24 mouse cellular contexts compared by ENCODE assay signal in the genomic region with DNA sequence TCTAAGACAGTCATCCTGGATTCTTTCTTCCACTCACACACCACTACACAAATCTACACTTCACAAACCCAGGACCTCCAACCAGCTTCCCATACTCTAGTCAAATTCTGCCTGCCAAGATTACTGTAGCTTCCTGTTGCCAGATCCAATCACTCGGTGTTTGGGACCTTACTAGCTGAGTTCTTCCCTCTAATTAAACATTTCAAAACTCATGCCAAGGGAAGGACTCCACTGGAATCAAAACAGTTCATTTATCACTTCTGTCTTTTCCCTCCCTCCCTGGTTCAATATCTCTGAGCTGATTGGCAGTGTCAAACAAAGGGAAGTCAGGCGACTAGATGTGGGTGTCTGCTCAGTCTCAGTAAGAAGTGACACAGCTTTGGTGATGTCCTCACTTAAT.
DNase-seq lines count a peak whose midpoint lies in the region; ATAC-seq lines count a peak whose summit lies in the region.
"Had no signal": no experiment of that assay in that cellular context is flagged by ENCODE, and none has a peak within 500 bp of the region (broad histone marks: within the 10 kb centered on the region; RNA-seq: fewer than 3 reads in every experiment).

No protein-coding gene starts in this region.

- H3K9me3 ChIP-seq in forebrain, embryonic 12.5 days, result no peaks in the 10 kb centered on the region
- H3K9me3 ChIP-seq in forebrain, embryonic 10.5 days, result no peaks in the 10 kb centered on the region
- no peaks in the 10 kb centered on the region for H3K9me3 ChIP-seq in heart, embryonic 15.5 days (replicated peaks)
- no peaks in the 10 kb centered on the region for H3K9me3 ChIP-seq in midbrain, embryonic 16.5 days (replicated peaks; ENCODE audit: control insufficient read depth, low read length, poor library complexity, severe bottlenecking)
- H3K9me3 ChIP-seq in midbrain, embryonic 15.5 days, result no peaks in the 10 kb centered on the region
- H3K9me3 ChIP-seq: limb, embryonic 12.5 days; liver, embryonic 13.5 days; lung, embryonic 15.5 days; midbrain, embryonic 10.5 days; neural tube, embryonic 15.5 days had no signal

- no peaks in the 10 kb centered on the region for H3K36me3 ChIP-seq in forebrain, embryonic 12.5 days (replicated peaks)
- no peaks in the 10 kb centered on the region for H3K36me3 ChIP-seq in forebrain, embryonic 10.5 days (replicated peaks)
- no peaks in the 10 kb centered on the region for H3K36me3 ChIP-seq in heart, embryonic 15.5 days
- H3K36me3 ChIP-seq in midbrain, embryonic 16.5 days (ENCODE audit: control insufficient read depth, insufficient read depth, low read length), result no peaks in the 10 kb centered on the region
- no peaks in the 10 kb centered on the region for H3K36me3 ChIP-seq in midbrain, embryonic 15.5 days (replicated peaks)
- H3K36me3 ChIP-seq: limb, embryonic 12.5 days; liver, embryonic 13.5 days; lung, embryonic 15.5 days; midbrain, embryonic 10.5 days; neural tube, embryonic 15.5 days had no signal

- no peak for DNase-seq in forebrain, embryonic 10.5 days (ENCODE audit: extremely low spot score, low spot score)
- no peak for DNase-seq in heart, postnatal 36 days
- DNase-seq in left cerebral cortex, adult 11 months (ENCODE audit: low spot score), result no peak
- DNase-seq: adrenal gland, postnatal 25 days; cerebellum, adult 8-10 months; gastrocnemius, postnatal 10 days; heart, adult 2 months; kidney, postnatal 4 days; liver, embryonic 13.5 days; lung, postnatal 4 days; right cerebral cortex, postnatal 14 days; spleen, adult 18-20 months; thymus, postnatal 25 days had no signal

- no peak overlapping the region for H3K9ac ChIP-seq in forebrain, embryonic 12.5 days
- H3K9ac ChIP-seq in heart, embryonic 15.5 days, result no peak overlapping the region
- no peak overlapping the region for H3K9ac ChIP-seq in midbrain, embryonic 16.5 days (ENCODE audit: low read depth, low read length)
- H3K9ac ChIP-seq in midbrain, embryonic 15.5 days, result no peak overlapping the region
- H3K9ac ChIP-seq: limb, embryonic 12.5 days; liver, embryonic 13.5 days; lung, embryonic 15.5 days; neural tube, embryonic 15.5 days had no signal

- H3K4me2 ChIP-seq in forebrain, embryonic 12.5 days, result no peak overlapping the region
- no peak overlapping the region for H3K4me2 ChIP-seq in heart, embryonic 15.5 days
- no peak overlapping the region for H3K4me2 ChIP-seq in midbrain, embryonic 16.5 days (ENCODE audit: low read length)
- no peak overlapping the region for H3K4me2 ChIP-seq in midbrain, embryonic 15.5 days
- H3K4me2 ChIP-seq: limb, embryonic 12.5 days; liver, embryonic 13.5 days; lung, embryonic 15.5 days; neural tube, embryonic 15.5 days had no signal

- H3K27me3 ChIP-seq in forebrain, embryonic 12.5 days, result no peaks in the 10 kb centered on the region
- no peaks in the 10 kb centered on the region for H3K27me3 ChIP-seq in forebrain, embryonic 10.5 days (ENCODE audit: poor library complexity, severe bottlenecking)
- H3K27me3 ChIP-seq in heart, embryonic 15.5 days, result no peaks in the 10 kb centered on the region
- no peaks in the 10 kb centered on the region for H3K27me3 ChIP-seq in midbrain, embryonic 16.5 days (ENCODE audit: control insufficient read depth, insufficient read depth, low read depth, low read length)
- no peaks in the 10 kb centered on the region for H3K27me3 ChIP-seq in midbrain, embryonic 15.5 days (replicated peaks)
- H3K27me3 ChIP-seq: limb, embryonic 12.5 days; liver, embryonic 13.5 days; lung, embryonic 15.5 days; neural tube, embryonic 15.5 days had no signal

- 79% methylated on average over 2 of the region's 2 CpGs for WGBS in forebrain, embryonic 12.5 days
- whole genome bisulfite sequencing in forebrain, embryonic 10.5 days, result 73% methylated on average over 2 of the region's 2 CpGs
- 23% methylated on average over 2 of the region's 2 CpGs for WGBS in heart, embryonic 15.5 days
- WGBS in midbrain, embryonic 16.5 days, result 58% methylated on average over 2 of the region's 2 CpGs
- 57% methylated on average over 2 of the region's 2 CpGs for WGBS in midbrain, embryonic 15.5 days

- 0 out of 2 replicates have a peak overlapping the region, but pooled peaks have one; percentile 19 for H3K27ac ChIP-seq in forebrain, embryonic 12.5 days
- no peak overlapping the region for H3K27ac ChIP-seq in forebrain, embryonic 10.5 days
- peak overlapping the region; percentile 36 for H3K27ac ChIP-seq in heart, embryonic 15.5 days
- peak overlapping the region; percentile 38; the same call in 1 of the 2 replicates for H3K27ac ChIP-seq in midbrain, embryonic 16.5 days (ENCODE audit: low read length)
- H3K27ac ChIP-seq in midbrain, embryonic 15.5 days, result no peak overlapping the region
- H3K27ac ChIP-seq: heart, adult 2 months; limb, embryonic 12.5 days; liver, embryonic 13.5 days; lung, embryonic 15.5 days; midbrain, embryonic 10.5 days; neural tube, embryonic 15.5 days had no signal

- ATAC-seq in forebrain, embryonic 12.5 days (ENCODE audit: low FRiP score), result no peak
- ATAC-seq in heart, embryonic 15.5 days (replicated peaks; ENCODE audit: insufficient number of reproducible peaks, insufficient read depth, low FRiP score, low read depth), result no peak
- no peak for ATAC-seq in midbrain, embryonic 16.5 days
- ATAC-seq in midbrain, embryonic 15.5 days (replicated peaks), result no peak
- ATAC-seq in megakaryocyte-erythroid progenitor cell, adult 5-6 weeks (replicated peaks; ENCODE audit: low FRiP score, low TSS enrichment, poor library complexity, severe bottlenecking), result no peak
- ATAC-seq: hindbrain, embryonic 16.5 days; intestine, embryonic 16.5 days had no signal

- H3K4me1 ChIP-seq in forebrain, embryonic 12.5 days, result peaks cover 20% of the 10 kb centered on the region
- peaks cover 27% of the 10 kb centered on the region for H3K4me1 ChIP-seq in forebrain, embryonic 10.5 days
- peaks cover 25% of the 10 kb centered on the region for H3K4me1 ChIP-seq in heart, embryonic 15.5 days (replicated peaks)
- peaks cover 21% of the 10 kb centered on the region for H3K4me1 ChIP-seq in midbrain, embryonic 16.5 days (ENCODE audit: control insufficient read depth, insufficient read depth, low read length)
- H3K4me1 ChIP-seq in midbrain, embryonic 15.5 days, result peaks cover 17% of the 10 kb centered on the region
- H3K4me1 ChIP-seq: liver, embryonic 13.5 days had no signal

- no peak overlapping the region for H3K4me3 ChIP-seq in forebrain, embryonic 12.5 days (replicated peaks)
- no peak overlapping the region for H3K4me3 ChIP-seq in forebrain, embryonic 10.5 days
- H3K4me3 ChIP-seq in heart, embryonic 15.5 days, result no peak overlapping the region
- H3K4me3 ChIP-seq in midbrain, embryonic 16.5 days (ENCODE audit: low read depth, low read length), result no peak overlapping the region
- no peak overlapping the region for H3K4me3 ChIP-seq in midbrain, embryonic 15.5 days
- H3K4me3 ChIP-seq: heart, adult 2 months; limb, embryonic 12.5 days; liver, embryonic 13.5 days; lung, embryonic 15.5 days; midbrain, embryonic 10.5 days; neural tube, embryonic 15.5 days had no signal

- intact Hi-C loops in heart, postnatal 36 days (cut with DNase I), result no loop called here

Comparison
In these comparisons a context has a peak if more than half of its experiments do, and no peak if none do; other contexts are left out.
1. H3K27ac ChIP-seq: peak in forebrain, embryonic 12.5 days (single experiment), heart, embryonic 15.5 days (single experiment) and midbrain, embryonic 16.5 days (single experiment); none in forebrain, embryonic 10.5 days (single experiment) and midbrain, embryonic 15.5 days (single experiment).